17 mouse cellular contexts compared by ENCODE assay signal in the genomic region with DNA sequence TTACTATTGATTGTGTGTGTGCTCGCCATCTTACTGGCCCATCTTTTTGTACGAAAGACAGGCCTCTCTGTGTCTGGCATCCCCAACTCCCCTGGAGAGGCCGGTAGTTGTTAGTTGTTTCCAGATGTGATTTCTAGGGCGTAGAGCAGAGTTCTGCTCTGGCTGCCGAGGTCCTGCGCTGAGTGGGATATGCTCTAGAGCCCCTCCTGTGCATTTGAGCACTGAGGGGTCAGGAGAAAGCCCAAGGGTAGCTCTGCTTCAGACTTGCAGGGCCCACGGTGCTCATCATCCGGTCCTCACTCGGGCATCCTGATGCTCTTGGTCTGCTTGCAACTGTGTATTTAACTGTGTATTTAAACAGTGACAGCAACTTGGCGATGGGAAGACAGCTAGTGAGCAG. TPM values are rescaled to one million over a fixed set of nuclear protein-coding genes. Genes with fewer than 3 reads are reported as not detected.
DNase-seq lines count a peak whose midpoint lies in the region; ATAC-seq lines count a peak whose summit lies in the region.
"Had no signal": no experiment of that assay in that cellular context is flagged by ENCODE, and none has a peak within 500 bp of the region (broad histone marks: within the 10 kb centered on the region; RNA-seq: fewer than 3 reads in every experiment).

No protein-coding gene starts in this region.

- H3K4me1 ChIP-seq in kidney, embryonic 15.5 days: peaks cover 94% of the 10 kb centered on the region
- peaks cover 92% of the 10 kb centered on the region for H3K4me1 ChIP-seq in embryonic facial prominence, embryonic 14.5 days (ENCODE audit: control insufficient read depth, insufficient read depth, low read length)

- H3K4me3 ChIP-seq in kidney, embryonic 15.5 days (replicated peaks): no peak overlapping the region
- H3K4me3 ChIP-seq in embryonic facial prominence, embryonic 14.5 days (ENCODE audit: low read depth, low read length): no peak overlapping the region
- H3K4me3 ChIP-seq: layer of hippocampus, adult 2 months had no signal

- peak overlapping the region; percentile 56; the same call in 1 of the 2 replicates for H3K27ac ChIP-seq in kidney, embryonic 15.5 days
- H3K27ac ChIP-seq in embryonic facial prominence, embryonic 14.5 days (replicated peaks; ENCODE audit: low read depth, low read length): peak overlapping the region; percentile 60
- H3K27ac ChIP-seq: layer of hippocampus, adult 2 months had no signal

- H3K36me3 ChIP-seq in kidney, embryonic 15.5 days: no peaks in the 10 kb centered on the region
- no peaks in the 10 kb centered on the region for H3K36me3 ChIP-seq in embryonic facial prominence, embryonic 14.5 days (ENCODE audit: control insufficient read depth, insufficient read depth, low read length)

- H3K9me3 ChIP-seq in kidney, embryonic 15.5 days (replicated peaks): no peaks in the 10 kb centered on the region
- H3K9me3 ChIP-seq in embryonic facial prominence, embryonic 14.5 days (ENCODE audit: control insufficient read depth, low read length): no peaks in the 10 kb centered on the region

- no peak overlapping the region for H3K4me2 ChIP-seq in kidney, embryonic 15.5 days
- peak overlapping the region; percentile 31; the same call in 1 of the 2 replicates for H3K4me2 ChIP-seq in embryonic facial prominence, embryonic 14.5 days (ENCODE audit: low read depth, low read length)

- no peaks in the 10 kb centered on the region for H3K27me3 ChIP-seq in kidney, embryonic 15.5 days
- no peaks in the 10 kb centered on the region for H3K27me3 ChIP-seq in embryonic facial prominence, embryonic 14.5 days (replicated peaks; ENCODE audit: control insufficient read depth, insufficient read depth, low read length)
- H3K27me3 ChIP-seq: Patski had no signal

- no peak overlapping the region for H3K9ac ChIP-seq in kidney, embryonic 15.5 days
- no peak overlapping the region for H3K9ac ChIP-seq in embryonic facial prominence, embryonic 14.5 days (ENCODE audit: low read depth, low read length)

- peak; percentile 87 for DNase-seq in heart, adult 11 months
- DNase-seq in heart, postnatal 4 days: no peak
- no peak for DNase-seq in kidney, postnatal 4 days
- DNase-seq in embryonic facial prominence, embryonic 14.5 days (ENCODE audit: low spot score): peak; percentile 49
- peak; percentile 52 for DNase-seq in mesoderm, embryonic 11.5 days (ENCODE audit: low read depth, low spot score)
- no peak for DNase-seq in Muller cell, postnatal 12 days (ENCODE audit: inconsistent ontology term)
- DNase-seq in right cerebral cortex, adult 18-20 months: no peak
- DNase-seq: cerebellum, postnatal 10 days; gastrocnemius, postnatal 36 days; lung, adult 18-20 months; thymus, postnatal 14 days had no signal

- 46% methylated on average over 10 of the region's 10 CpGs for WGBS in kidney, embryonic 15.5 days
- WGBS in embryonic facial prominence, embryonic 14.5 days: 15% methylated on average over 10 of the region's 10 CpGs

- ATAC-seq in kidney, embryonic 15.5 days (replicated peaks; ENCODE audit: low FRiP score): no peak
- ATAC-seq in embryonic facial prominence, embryonic 14.5 days (ENCODE audit: low read depth): 0 out of 2 replicates have a peak, but pooled peaks have one; percentile 39
- ATAC-seq: forebrain, embryonic 14.5 days; inflammation-experienced regulatory T-cells, adult 6 months; Patski had no signal

RNA-seq across cellular contexts. Expression of a gene that starts 7.5 kb away (rescaled TPM):
- 100 to 1,000 TPM; 180 to 186 TPM for total RNA-seq in heart, postnatal 4 days (2021)
- 27.6 and 30.4 TPM in 2 replicates for polyA plus RNA-seq in kidney, embryonic 15.5 days (2015; fragmentation: Nextera tagmentation; extraction: Ambion mirVana)
- 18.0 and 18.2 TPM in 2 replicates for polyA plus RNA-seq in embryonic facial prominence, embryonic 14.5 days (2014; fragmentation: Nextera tagmentation; extraction: Ambion mirVana)
- total RNA-seq: megakaryocyte, adult 5-6 weeks had no signal

Comparison
In these comparisons a context has a peak if more than half of its experiments do, and no peak if none do; other contexts are left out.
1. DNase-seq: peak in heart, adult 11 months (single experiment), embryonic facial prominence, embryonic 14.5 days (single experiment) and mesoderm, embryonic 11.5 days (single experiment); none in heart, postnatal 4 days (single experiment), kidney, postnatal 4 days (0 of 2), Muller cell, postnatal 12 days (single experiment) and right cerebral cortex, adult 18-20 months (single experiment).